Mouse (Mus musculus) stomach, postnatal 0 days (tissue): ENCODE results near the gene Fcho1. TPM values are rescaled to one million over a fixed set of nuclear protein-coding genes. Genes with fewer than 3 reads are reported as not detected.
A peak's percentile ranks its signal among the peaks of the same experiment; 100 is the strongest.

Experiments
- ATAC-seq: fragments of 200-750 bp; cut with Nextera tagmentation; 2 replicates; pipeline ENCODE4 v1.8.0; 2017; ENCODE audit not compliant: low FRiP score, low TSS enrichment
- DNase-seq: peaks from one replicate; pipeline ENCODE4 v3.0.0-alpha.2; 2016; ENCODE audit warnings: low spot score
- H3K27ac ChIP-seq: fragments of 300-500 bp; sonication (generic); replicated peaks from 2 replicates; pipeline ENCODE4 v1.5.1; 2014; ENCODE audit warnings: mild to moderate bottlenecking, control low read depth
- H3K27me3 ChIP-seq: fragments of 300-500 bp; sonication (generic); 2 replicates; pipeline ENCODE4 v1.6.1; 2014; ENCODE audit warnings: low read length; ENCODE audit not compliant: control insufficient read depth, insufficient read depth
- H3K36me3 ChIP-seq: fragments of 300-500 bp; sonication (generic); 2 replicates; pipeline ENCODE4 v1.6.1; 2014; ENCODE audit warnings: low read length, mixed read lengths; ENCODE audit not compliant: control insufficient read depth, insufficient read depth
- H3K4me1 ChIP-seq: fragments of 300-500 bp; sonication (generic); replicated peaks from 2 replicates; pipeline ENCODE4 v1.6.1; 2014; ENCODE audit warnings: antibody characterized with exemption; ENCODE audit not compliant: control insufficient read depth, insufficient read depth
- H3K4me2 ChIP-seq: fragments of 300-500 bp; sonication (generic); replicated peaks from 2 replicates; pipeline ENCODE4 v1.6.1; 2014; ENCODE audit warnings: low read depth, mild to moderate bottlenecking, control low read depth, moderate library complexity
- H3K4me3 ChIP-seq: fragments of 300-500 bp; sonication (generic); 2 replicates; pipeline ENCODE4 v1.5.1; 2014; ENCODE audit warnings: low read depth, low read length, control low read depth
- H3K9ac ChIP-seq: fragments of 300-500 bp; sonication (generic); 2 replicates; pipeline ENCODE4 v1.6.1; 2014; ENCODE audit warnings: mild to moderate bottlenecking, low read length, control low read depth, mixed read lengths
- H3K9me3 ChIP-seq: fragments of 300-500 bp; sonication (generic); 2 replicates; pipeline ENCODE4 v1.6.1; 2016; ENCODE audit warnings: low read length; ENCODE audit not compliant: control insufficient read depth
- CTCF ChIP-seq: IDR thresholded peaks from 2 replicates; pipeline ENCODE4 v1.5.1; 2016; ENCODE audit warnings: antibody characterized with exemption, low read depth, mild to moderate bottlenecking, moderate library complexity
- EP300 ChIP-seq: optimal IDR thresholded peaks from 2 replicates; pipeline ENCODE3; 2016; ENCODE audit warnings: antibody characterized with exemption
- WGBS: fragments of 180-500 bp; shearing (Covaris S2); extraction: QIAGEN DNeasy Blood & Tissue Kit; methylation state at CpG from one replicate; pipeline ENCODE4 v1.1.7; 2014; 5-methylcytosine and 5-hydroxymethylcytosine counted together
- polyA plus RNA-seq: library from polyadenylated mRNA; unstranded; fragments of >200 nt; fragmentation: Nextera tagmentation; extraction: Ambion mirVana; gene quantifications from 2 replicates; pipeline ENCODE4 v1.2.1, GENCODE M21; 2015

Fcho1 gene
- polyA plus RNA-seq, 1 experiment from 2014 or later = 4.8 TPM

DNA sequence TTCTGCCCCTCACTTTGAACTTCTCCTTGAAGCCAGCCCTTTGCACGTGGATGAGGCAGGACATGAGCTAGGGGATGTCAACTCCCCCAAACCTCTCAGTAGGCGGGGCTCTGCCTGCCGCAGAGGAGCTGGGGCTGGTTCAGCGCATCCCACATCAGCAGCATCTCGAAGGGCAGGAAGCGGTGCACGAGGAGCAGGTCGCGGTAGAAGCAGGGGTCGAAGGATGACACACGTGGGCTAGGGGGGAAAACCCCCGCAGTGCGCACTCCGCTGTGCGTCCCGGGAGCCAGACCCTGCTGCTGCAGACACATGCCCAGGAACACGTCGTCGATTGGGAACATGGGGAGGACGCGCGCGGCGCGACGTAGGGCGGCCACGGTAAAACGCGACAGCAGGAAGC lies 33.0 kb downstream of the Fcho1 start:
- Histone ChIP-seq H3K27ac (no peak overlapping the region), H3K4me2 (no peak overlapping the region), H3K9me3 (no peaks in the 10 kb centered on the region), H3K4me1 (no peaks in the 10 kb centered on the region), H3K27me3 (peaks cover 22% of the 10 kb centered on the region; the same call in 1 of the 2 replicates), H3K4me3 (no peak overlapping the region), H3K36me3 (no peaks in the 10 kb centered on the region), H3K9ac (no peak overlapping the region)
- DNase-seq = no peak
- WGBS = 19% methylated on average over 30 of the region's 30 CpGs
- TF ChIP-seq CTCF (no peak), EP300 (no peak)
- ATAC-seq = no peak

- TF ChIP-seq CTCF (no peak), EP300 (no peak)
- no peaks in the 10 kb centered on the region for H3K9me3 ChIP-seq
- ATAC-seq (no peak), DNase-seq (no peak)
- H3K27me3 ChIP-seq = peaks cover 28% of the 10 kb centered on the region; the same call in 1 of the 2 replicates
- no peak within 1 kb of the TSS for H3K4me3 ChIP-seq
- 12% methylated on average over 33 of the region's 33 CpGs for WGBS
- no peak within 1 kb of the TSS for H3K27ac ChIP-seq
- H3K4me1 ChIP-seq = peaks cover 2% of the 10 kb centered on the region; the same call in 1 of the 2 replicates
- H3K9ac ChIP-seq = no peak within 1 kb of the TSS
- no peak within 1 kb of the TSS for H3K4me2 ChIP-seq
- H3K36me3 ChIP-seq = no peaks in the 10 kb centered on the region
Measured at GRCm38 (mm10) chr8:71689028-71689427, 36.5 kb downstream of the Fcho1 start, which contains the start of gene Insl3. Gene Insl3 (plus strand): TSS chr8:71689214.

DNA sequence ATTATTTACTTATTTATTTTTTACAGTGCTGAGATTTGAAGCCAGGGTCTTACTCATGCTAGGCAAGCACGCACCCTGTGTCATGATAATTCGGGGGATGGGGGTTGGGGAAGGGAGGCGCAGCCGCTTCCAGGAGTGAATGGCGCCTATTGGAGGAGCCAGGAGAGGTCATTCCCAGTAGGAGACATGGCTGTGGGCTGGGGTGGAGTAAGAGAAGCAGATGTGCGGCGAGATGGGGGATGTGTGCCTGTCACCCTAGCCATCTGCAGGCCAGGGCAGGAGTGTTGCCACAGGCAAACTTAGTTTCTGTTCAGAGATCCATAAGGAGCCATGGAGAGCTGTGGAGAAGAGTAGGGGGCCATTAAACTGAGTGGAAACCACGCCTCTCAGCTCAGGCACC lies 37.9 kb downstream of the Fcho1 start:
- ATAC-seq = no peak
- DNase-seq = no peak

GRCm38 (mm10) chr8:71686143-71686734 lies 39.3 kb downstream of the Fcho1 start:
- H3K4me1 ChIP-seq = peaks cover 2% of the 10 kb centered on the region; the same call in 1 of the 2 replicates
- no peaks in the 10 kb centered on the region for H3K36me3 ChIP-seq
- TF ChIP-seq CTCF (no peak), EP300 (no peak)
- no peak overlapping the region for H3K27ac ChIP-seq
- peaks cover 18% of the 10 kb centered on the region; the same call in 1 of the 2 replicates for H3K27me3 ChIP-seq
- H3K9ac ChIP-seq = no peak overlapping the region
- H3K4me3 ChIP-seq = peak overlapping the region; percentile 17
- DNase-seq (no peak), ATAC-seq (peak; percentile 36)
- peak overlapping the region; percentile 40 for H3K4me2 ChIP-seq
- H3K9me3 ChIP-seq = no peaks in the 10 kb centered on the region
- 10% methylated on average over 23 of the region's 23 CpGs for WGBS

More for the DNA sequence above, 37.9 kb downstream of the Fcho1 start:
- Histone ChIP-seq H3K4me3 (no peak overlapping the region), H3K36me3 (no peaks in the 10 kb centered on the region), H3K4me1 (peaks cover 2% of the 10 kb centered on the region; the same call in 1 of the 2 replicates), H3K4me2 (no peak overlapping the region), H3K9ac (no peak overlapping the region), H3K27me3 (peaks cover 20% of the 10 kb centered on the region; the same call in 1 of the 2 replicates), H3K9me3 (no peaks in the 10 kb centered on the region), H3K27ac (no peak overlapping the region)
- WGBS = 20% methylated on average over 8 of the region's 8 CpGs
- TF ChIP-seq EP300 (no peak), CTCF (no peak)

DNA sequence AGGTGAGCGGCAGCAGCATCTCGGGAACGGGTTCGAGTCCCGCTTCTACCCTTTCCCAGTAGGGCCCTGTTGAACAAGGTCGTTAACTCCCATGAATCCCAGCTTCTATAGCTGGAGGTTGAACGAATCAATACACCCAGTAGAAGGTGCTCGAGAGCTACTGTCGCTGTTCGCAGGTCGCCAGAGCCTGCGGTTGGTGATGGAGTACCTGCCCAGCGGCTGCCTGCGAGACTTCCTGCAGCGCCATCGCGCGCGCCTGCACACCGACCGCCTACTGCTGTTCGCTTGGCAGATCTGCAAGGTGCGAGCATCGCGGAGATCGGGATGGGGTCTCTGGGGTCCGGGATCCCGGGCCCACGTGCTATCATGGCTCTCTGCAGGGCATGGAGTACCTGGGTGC lies 39.9 kb downstream of the Fcho1 start:
- peak; percentile 51 for DNase-seq
- H3K36me3 ChIP-seq = no peaks in the 10 kb centered on the region
- peak overlapping the region; percentile 40 for H3K4me2 ChIP-seq
- H3K9me3 ChIP-seq = no peaks in the 10 kb centered on the region
- peak; percentile 27; the same call in 1 of the 2 replicates for ATAC-seq
- H3K27me3 ChIP-seq = peaks cover 18% of the 10 kb centered on the region; the same call in 1 of the 2 replicates
- WGBS = 13% methylated on average over 29 of the region's 29 CpGs
- no peak overlapping the region for H3K9ac ChIP-seq
- TF ChIP-seq EP300 (no peak), CTCF (peak; percentile 62)
- no peak overlapping the region for H3K27ac ChIP-seq
- H3K4me1 ChIP-seq = peaks cover 2% of the 10 kb centered on the region; the same call in 1 of the 2 replicates
- peak overlapping the region; percentile 13; the same call in 1 of the 2 replicates for H3K4me3 ChIP-seq

DNA sequence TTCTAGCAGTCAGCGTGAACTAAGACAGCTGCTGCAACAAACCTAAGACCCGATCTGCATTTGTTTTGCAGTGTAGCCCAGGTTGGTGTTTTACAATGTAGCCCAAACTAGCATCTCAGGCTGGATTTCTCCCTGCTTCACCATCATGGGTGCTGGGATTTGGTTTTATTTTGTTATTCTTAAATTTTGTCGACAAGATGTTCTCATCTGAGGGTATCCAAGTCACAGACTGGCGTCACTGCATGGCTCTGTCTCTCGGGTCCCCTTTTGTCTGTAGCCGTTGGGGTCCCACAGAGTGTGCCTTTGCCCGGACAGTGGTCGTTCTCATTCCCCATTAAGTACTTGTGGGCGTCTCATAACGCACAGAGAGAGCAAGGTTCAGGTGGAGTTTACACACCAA lies 40.8 kb downstream of the Fcho1 start:
- H3K9ac ChIP-seq = no peak overlapping the region
- H3K4me2 ChIP-seq = no peak overlapping the region
- 36% methylated on average over 10 of the region's 10 CpGs for WGBS
- H3K27me3 ChIP-seq = peaks cover 18% of the 10 kb centered on the region; the same call in 1 of the 2 replicates
- H3K9me3 ChIP-seq = no peaks in the 10 kb centered on the region
- TF ChIP-seq CTCF = no peak
- TF ChIP-seq EP300 = no peak
- H3K4me3 ChIP-seq = no peak overlapping the region
- peaks cover 2% of the 10 kb centered on the region; the same call in 1 of the 2 replicates for H3K4me1 ChIP-seq
- H3K27ac ChIP-seq = no peak overlapping the region
- ATAC-seq (no peak), DNase-seq (no peak)
- no peaks in the 10 kb centered on the region for H3K36me3 ChIP-seq
